1 mouse cellular context compared by ENCODE assay signal in the genomic region with DNA sequence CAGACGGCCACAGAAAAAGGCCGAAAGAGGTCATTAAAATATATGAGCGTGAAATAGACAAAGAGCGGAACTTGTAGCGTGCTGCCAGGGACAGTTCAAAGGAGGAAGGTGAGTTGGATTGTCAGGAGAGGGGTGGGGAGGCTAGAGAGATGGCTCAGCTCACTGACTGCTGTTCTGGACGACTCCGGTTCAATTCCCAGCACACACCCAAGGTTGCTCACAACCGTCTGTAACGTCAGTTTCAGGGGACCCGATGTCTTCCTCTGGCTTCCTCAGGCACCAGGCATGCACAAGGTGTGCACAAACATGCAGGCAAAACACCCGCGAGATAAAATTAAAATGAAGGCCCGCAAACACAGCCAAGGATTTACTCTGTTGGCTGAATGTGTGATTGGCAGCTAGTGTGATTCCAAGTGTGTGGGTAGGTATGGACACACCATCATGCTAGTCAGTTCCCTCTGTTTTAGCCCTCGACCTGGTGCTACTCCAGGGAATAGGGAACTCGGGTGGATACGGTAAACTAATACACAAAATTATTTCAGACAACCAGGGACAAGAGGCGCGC.
A peak's percentile ranks its signal among the peaks of the same experiment; 100 is the strongest.
TF ChIP-seq lines count a peak whose summit lies in the region.

No protein-coding gene starts in this region.

TF ChIP-seq in MEL, 35 proteins besides CTCF, POLR2A, EP300 and RAD21:
- TF ChIP-seq MAX (IDR thresholded peaks at IDR 0.05; ENCODE audit: low read length) (0 out of 2 replicates have a peak, but pooled peaks have one; percentile 28), POLR2AphosphoS2 (IDR thresholded peaks at IDR 0.05; ENCODE audit: low read length) (no peak), HCFC1 (IDR thresholded peaks at IDR 0.05; ENCODE audit: low read depth, low read length) (0 out of 2 replicates have a peak, but pooled peaks have one; percentile 18), MAZ (IDR thresholded peaks at IDR 0.05; ENCODE audit: low read depth, low read length) (0 out of 2 replicates have a peak, but pooled peaks have one; percentile 64), TCF12 (IDR thresholded peaks at IDR 0.05; ENCODE audit: low read depth, low read length) (no peak), POLR2AphosphoS5 (IDR thresholded peaks at IDR 0.05; ENCODE audit: borderline replicate concordance, low read depth, low read length) (no peak)
